Mouse (Mus musculus) neutrophil, adult 65 days (primary cell): Measurements from ENCODE around the gene Slc28a3. TPM values are rescaled to one million over a fixed set of nuclear protein-coding genes. Genes with fewer than 3 reads are reported as not detected.

Source experiments
- total RNA-seq: library from RNA; stranded (reverse); gene quantifications from 2 replicates; pipeline ENCODE4 v1.2.4, GENCODE M21; 2023

The Slc28a3 gene
- not detected in 2 replicates for total RNA-seq

GRCm38 (mm10) chr13:58610716-58611115, at the start of gene Slc28a3:
Gene Slc28a3 (minus strand): TSS chr13:58610877.

Other genes starting within 250 kb of the Slc28a3 start
- gene 2210016F16Rik, start 225.7 kb downstream of the Slc28a3 start, total RNA-seq = 5.8 and 6.9 TPM in 2 replicates
- gene Rmi1, start 208.6 kb downstream of the Slc28a3 start, total RNA-seq = 16.2 and 20.4 TPM in 2 replicates
- gene Hnrnpk, start 207.5 kb downstream of the Slc28a3 start, total RNA-seq = 800 and 833 TPM in 2 replicates
- gene Ntrk2, start 195.7 kb upstream of the Slc28a3 start, total RNA-seq = not detected in 2 replicates